Mouse (Mus musculus) ovary, adult 2 months (tissue): ENCODE measurements around the gene Daam2. TPM values are rescaled to one million over a fixed set of nuclear protein-coding genes. Genes with fewer than 3 reads are reported as not detected.

ENCODE experiments used
- polyA plus RNA-seq: library from polyadenylated mRNA; depleted of rRNA; stranded (reverse); fragments of >200 nt; gene quantifications from 2 replicates; pipeline ENCODE4 v1.2.3, GENCODE M21; 2012; rRNA removed

Daam2 gene
- 14.7 and 15.3 TPM in 2 replicates for polyA plus RNA-seq

GRCm38 (mm10) chr17:49563830-49564470 is at the start of gene Daam2:
Gene Daam2, minus strand, starts transcription at chr17:49564343.

GRCm38 (mm10) chr17:49428239-49428688 is 135.9 kb downstream of the Daam2 start, which contains the start of gene Mocs1:
Gene Mocs1, plus strand, starts transcription at chr17:49428362.

Other genes starting within 250 kb of the Daam2 start
- gene Mocs1, start 136.0 kb downstream of the Daam2 start, polyA plus RNA-seq = 34.3 and 35.2 TPM in 2 replicates
- gene Kif6, start 50.8 kb upstream of the Daam2 start, polyA plus RNA-seq = 1.1 and 1.7 TPM in 2 replicates